Mouse (Mus musculus): ENCODE results near the gene Mylk3.

The Mylk3 gene

GRCm38 (mm10) chr8:85381926-85382325 lies 4.2 kb downstream of the Mylk3 start:
- CTCF ChIA-PET: no interaction called here

GRCm38 (mm10) chr8:85380824-85381209 lies 5.3 kb downstream of the Mylk3 start:
- CTCF ChIA-PET: no interaction called here

GRCm38 (mm10) chr8:85380123-85380823 lies 5.9 kb downstream of the Mylk3 start:
- CTCF ChIA-PET: no interaction called here

GRCm38 (mm10) chr8:85379142-85379781 lies 6.9 kb downstream of the Mylk3 start:
- CTCF ChIA-PET: interaction anchor here (0.6 kb wide), 1 partner anchor 979 kb away, joined by 4 read pairs; no protein-coding TSS in a partner anchor

- CTCF ChIA-PET: no interaction called here
Observed at GRCm38 (mm10) chr8:85376516-85376915, 9.6 kb downstream of the Mylk3 start.

GRCm38 (mm10) chr8:85374286-85374685 lies 11.9 kb downstream of the Mylk3 start:
- CTCF ChIA-PET: no interaction called here

- CTCF ChIA-PET: no interaction called here
Observed at GRCm38 (mm10) chr8:85373435-85374039, 12.6 kb downstream of the Mylk3 start.

GRCm38 (mm10) chr8:85372465-85372839 lies 13.7 kb downstream of the Mylk3 start:
- CTCF ChIA-PET: no interaction called here

- CTCF ChIA-PET: no interaction called here
Observed at GRCm38 (mm10) chr8:85371736-85372464, 14.2 kb downstream of the Mylk3 start.

- CTCF ChIA-PET: no interaction called here
Observed at GRCm38 (mm10) chr8:85365176-85365575, 21.0 kb downstream of the Mylk3 start.

- CTCF ChIA-PET: no interaction called here
Observed at GRCm38 (mm10) chr8:85364628-85365027, 21.5 kb downstream of the Mylk3 start.

GRCm38 (mm10) chr8:85363406-85363805 lies 22.7 kb downstream of the Mylk3 start:
- CTCF ChIA-PET: no interaction called here

- CTCF ChIA-PET: no interaction called here
Observed at GRCm38 (mm10) chr8:85362211-85362610, 23.9 kb downstream of the Mylk3 start.

- CTCF ChIA-PET: no interaction called here
Observed at GRCm38 (mm10) chr8:85353287-85353686, 32.9 kb downstream of the Mylk3 start.

GRCm38 (mm10) chr8:85339871-85340573 lies 46.1 kb downstream of the Mylk3 start:
- CTCF ChIA-PET: no interaction called here

GRCm38 (mm10) chr8:85337681-85338080 lies 48.5 kb downstream of the Mylk3 start:
- CTCF ChIA-PET: no interaction called here

- CTCF ChIA-PET: no interaction called here
Observed at GRCm38 (mm10) chr8:85336211-85336933, 49.8 kb downstream of the Mylk3 start.

GRCm38 (mm10) chr8:85335105-85335504 lies 51.0 kb downstream of the Mylk3 start:
- CTCF ChIA-PET: no interaction called here

GRCm38 (mm10) chr8:85329506-85329905 lies 56.6 kb downstream of the Mylk3 start:
- CTCF ChIA-PET: no interaction called here

GRCm38 (mm10) chr8:85327036-85327435 lies 59.1 kb downstream of the Mylk3 start:
- CTCF ChIA-PET: no interaction called here

- CTCF ChIA-PET: no interaction called here
Observed at GRCm38 (mm10) chr8:85323084-85323483, 63.1 kb downstream of the Mylk3 start.
